Mouse (Mus musculus) hindbrain, embryonic 10.5 days (tissue): Measurements from ENCODE around the gene Tra2b. TPM values are rescaled to one million over a fixed set of nuclear protein-coding genes. Genes with fewer than 3 reads are reported as not detected.
"Not testable (repeated sequence)": the region's sequence is repeated elsewhere in the genome, so short reads cannot be mapped to it uniquely, and the experiment has no call there.

Experiments used
- DNase-seq: peaks from one replicate; pipeline ENCODE4 v3.0.0-alpha.2; 2017; ENCODE audit warnings: low spot score
- H3K27ac ChIP-seq: fragments of 300-500 bp; sonication (generic); 2 replicates; pipeline ENCODE4 v1.5.1; 2016; ENCODE audit warnings: mild to moderate bottlenecking, moderate library complexity
- H3K27me3 ChIP-seq: fragments of 300-500 bp; sonication (generic); 2 replicates; pipeline ENCODE4 v1.6.1; 2016; ENCODE audit warnings: mild to moderate bottlenecking; ENCODE audit not compliant: poor library complexity, insufficient read depth, severe bottlenecking
- H3K36me3 ChIP-seq: fragments of 300-500 bp; sonication (generic); 2 replicates; pipeline ENCODE4 v1.6.1; 2016; ENCODE audit warnings: mild to moderate bottlenecking, moderate library complexity
- H3K4me1 ChIP-seq: fragments of 300-500 bp; sonication (generic); replicated peaks from 2 replicates; pipeline ENCODE4 v1.6.1; 2016; ENCODE audit warnings: mild to moderate bottlenecking
- H3K4me3 ChIP-seq: fragments of 300-500 bp; sonication (generic); 2 replicates; pipeline ENCODE4 v1.5.1; 2016; ENCODE audit warnings: mild to moderate bottlenecking, moderate library complexity
- H3K9me3 ChIP-seq: fragments of 300-500 bp; sonication (generic); 2 replicates; pipeline ENCODE4 v1.6.1; 2016; ENCODE audit warnings: mild to moderate bottlenecking, moderate library complexity
- WGBS: fragments of 180-500 bp; shearing (Covaris S2); methylation state at CpG from one replicate; pipeline ENCODE4 v1.1.7; 2016; 5-methylcytosine and 5-hydroxymethylcytosine counted together
- polyA plus RNA-seq: library from polyadenylated mRNA; unstranded; fragments of >200 nt; fragmentation: Nextera tagmentation; extraction: Ambion mirVana; gene quantifications from 2 replicates; pipeline ENCODE4 v1.2.1, GENCODE M21; 2016

The Tra2b gene
- polyA plus RNA-seq, 1 experiment from 2014 or later, result 398 TPM

DNA sequence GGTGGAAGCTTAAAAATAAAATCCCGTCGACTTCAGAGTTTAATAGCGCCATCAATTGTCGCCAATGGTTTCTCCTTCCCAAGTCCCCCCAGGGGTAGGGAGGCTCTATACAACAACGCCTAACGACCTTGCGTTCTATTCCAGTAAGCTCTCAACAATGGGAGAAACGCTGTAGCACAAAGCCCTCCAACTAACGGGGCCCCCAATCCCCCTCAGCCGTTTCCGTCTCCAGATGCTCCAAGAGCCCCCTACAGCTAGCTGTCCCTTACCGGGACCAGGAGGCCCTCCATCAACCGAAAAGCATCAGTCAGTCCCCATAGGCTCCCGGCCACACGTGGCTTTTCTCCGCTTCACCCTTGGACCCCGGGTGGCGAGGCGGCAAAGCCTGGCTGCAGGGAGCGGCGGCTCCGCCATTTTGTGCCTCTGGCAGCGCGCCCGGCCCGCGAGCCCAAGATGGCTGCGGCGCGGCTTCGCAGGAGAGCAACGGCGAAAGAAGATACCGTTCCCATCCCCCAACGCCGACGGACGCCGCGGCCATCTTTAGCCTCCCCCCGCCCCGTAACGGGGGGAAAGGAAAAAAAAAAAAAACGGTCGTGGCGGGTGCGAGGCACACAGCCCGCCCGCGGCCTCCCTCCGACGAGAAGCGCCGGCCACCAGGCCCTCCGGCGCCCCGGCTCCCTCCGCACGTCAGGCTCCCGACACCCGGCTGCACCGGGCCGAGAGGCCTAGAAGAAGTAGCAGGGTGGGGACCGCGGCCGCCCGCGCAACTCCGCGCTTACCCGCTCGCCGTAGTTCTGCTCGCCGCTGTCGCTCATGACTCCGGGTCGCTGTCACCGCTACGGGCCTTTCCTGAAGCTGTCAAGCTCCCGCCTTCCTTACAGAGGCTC, 600 bp downstream of the Tra2b start:
- Histone ChIP-seq H3K9me3 (no peaks in the 10 kb centered on the region), H3K36me3 (peaks cover 18% of the 10 kb centered on the region), H3K4me3 (peak overlapping the region; percentile 97), H3K27ac (peak overlapping the region; percentile 99), H3K4me1 (peaks cover 21% of the 10 kb centered on the region), H3K27me3 (no peaks in the 10 kb centered on the region)
- under 1% methylated on average over 81 of the region's 81 CpGs for WGBS
- DNase-seq, result peak; percentile 85

GRCm38 (mm10) chr16:22264232-22264961, 1.4 kb downstream of the Tra2b start:
- WGBS, result 3% methylated on average over 16 of the region's 16 CpGs
- no peak for DNase-seq
- Histone ChIP-seq H3K27me3 (no peaks in the 10 kb centered on the region), H3K36me3 (peaks cover 18% of the 10 kb centered on the region), H3K9me3 (no peaks in the 10 kb centered on the region), H3K27ac (peak overlapping the region; percentile 99), H3K4me1 (peaks cover 25% of the 10 kb centered on the region), H3K4me3 (peak overlapping the region; percentile 97)

- no peaks in the 10 kb centered on the region for H3K9me3 ChIP-seq
- H3K27me3 ChIP-seq, result no peaks in the 10 kb centered on the region
- H3K27ac ChIP-seq, result no peak overlapping the region
- H3K36me3 ChIP-seq, result peaks cover 26% of the 10 kb centered on the region
- no peak for DNase-seq
- H3K4me3 ChIP-seq, result peak overlapping the region; percentile 97
- peaks cover 25% of the 10 kb centered on the region for H3K4me1 ChIP-seq
Observed at GRCm38 (mm10) chr16:22263124-22263523, 2.7 kb downstream of the Tra2b start.

DNA sequence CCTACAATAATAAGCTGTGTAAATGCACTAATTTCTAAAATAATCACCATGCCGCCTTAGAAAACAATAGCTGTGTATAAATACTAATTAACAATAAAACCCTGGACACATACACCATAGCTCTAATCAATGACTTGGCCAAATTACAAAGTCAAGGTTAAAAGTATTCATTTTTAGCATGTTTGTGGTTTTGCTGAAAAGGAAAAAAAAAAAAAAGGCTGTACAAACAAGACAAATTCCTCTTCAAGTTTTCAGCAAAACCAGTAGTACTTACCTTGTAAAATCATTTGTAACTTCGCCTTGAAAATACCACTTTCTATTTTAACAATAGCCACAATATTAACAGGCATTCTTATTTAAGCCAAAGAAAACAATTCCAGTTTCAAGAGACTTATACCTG, 4.2 kb downstream of the Tra2b start:
- Histone ChIP-seq H3K36me3 (peaks cover 34% of the 10 kb centered on the region), H3K27ac (no peak overlapping the region), H3K4me1 (peaks cover 22% of the 10 kb centered on the region), H3K9me3 (no peaks in the 10 kb centered on the region), H3K4me3 (no peak overlapping the region), H3K27me3 (no peaks in the 10 kb centered on the region)
- WGBS, result 86% methylated on average over 2 of the region's 2 CpGs
- DNase-seq, result no peak

DNA sequence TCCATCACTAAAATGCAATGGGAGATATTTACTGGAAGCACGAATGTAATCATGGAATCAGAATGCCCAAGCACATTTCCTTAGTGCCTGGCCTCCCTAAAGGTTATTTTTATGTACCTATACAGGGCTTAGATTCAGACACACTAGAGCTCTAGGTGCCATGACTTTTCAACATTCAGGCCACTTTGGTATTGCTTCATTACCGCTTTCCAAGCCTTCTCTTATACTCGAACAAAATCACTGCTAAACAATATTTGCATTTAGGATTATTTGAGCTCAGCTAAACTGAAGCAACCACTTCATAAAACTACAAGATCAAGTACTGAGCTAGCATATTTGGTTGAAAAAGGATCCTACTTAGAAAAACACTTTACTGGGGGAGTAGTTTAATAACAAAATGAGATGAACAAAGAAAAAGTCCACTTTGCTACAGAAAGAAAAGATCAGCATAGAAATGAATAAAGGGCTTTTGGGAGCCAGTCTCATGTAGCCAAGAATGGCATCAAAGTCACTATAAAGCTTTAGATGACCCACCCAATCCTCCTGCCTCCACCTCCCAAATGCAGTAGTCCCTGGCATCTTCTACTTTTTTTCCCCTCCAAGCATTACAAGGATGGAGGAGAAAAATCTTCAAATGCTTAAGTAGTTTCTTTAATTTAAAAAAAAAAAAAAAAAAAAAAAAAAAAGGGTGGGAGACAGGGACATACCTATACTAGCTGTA, 5.2 kb downstream of the Tra2b start:
- Histone ChIP-seq H3K4me3 (no peak overlapping the region), H3K36me3 (peaks cover 42% of the 10 kb centered on the region), H3K9me3 (no peaks in the 10 kb centered on the region), H3K27me3 (no peaks in the 10 kb centered on the region), H3K4me1 (peaks cover 17% of the 10 kb centered on the region), H3K27ac (no peak overlapping the region)
- DNase-seq, result no peak
- 78% methylated on average over 3 of the region's 3 CpGs for WGBS

DNA sequence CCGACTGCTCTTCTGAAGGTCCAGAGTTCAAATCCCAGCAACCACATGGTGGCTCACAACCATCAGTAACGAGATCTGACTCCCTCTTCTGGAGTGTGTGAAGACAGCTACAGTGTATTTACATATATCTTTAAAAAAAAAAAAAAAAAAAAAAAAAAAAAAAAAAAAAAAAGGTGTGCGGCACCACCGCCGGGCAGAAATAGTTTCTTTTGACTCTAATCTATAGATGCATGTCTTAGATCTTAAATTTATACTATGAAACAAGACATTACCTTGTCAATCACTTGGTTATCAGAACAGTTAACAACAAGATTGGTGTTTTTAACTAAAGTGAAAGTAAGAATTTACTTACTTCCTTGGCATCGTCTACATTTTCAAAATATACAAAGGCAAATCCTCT, 13.6 kb downstream of the Tra2b start:
- not testable (repeated sequence) for DNase-seq, H3K27me3 ChIP-seq, H3K27ac ChIP-seq, H3K4me1 ChIP-seq, H3K4me3 ChIP-seq, H3K9me3 ChIP-seq
- 92% methylated on average over 6 of the region's 6 CpGs for WGBS
- H3K36me3 ChIP-seq, result peaks cover 96% of the 10 kb centered on the region

DNA sequence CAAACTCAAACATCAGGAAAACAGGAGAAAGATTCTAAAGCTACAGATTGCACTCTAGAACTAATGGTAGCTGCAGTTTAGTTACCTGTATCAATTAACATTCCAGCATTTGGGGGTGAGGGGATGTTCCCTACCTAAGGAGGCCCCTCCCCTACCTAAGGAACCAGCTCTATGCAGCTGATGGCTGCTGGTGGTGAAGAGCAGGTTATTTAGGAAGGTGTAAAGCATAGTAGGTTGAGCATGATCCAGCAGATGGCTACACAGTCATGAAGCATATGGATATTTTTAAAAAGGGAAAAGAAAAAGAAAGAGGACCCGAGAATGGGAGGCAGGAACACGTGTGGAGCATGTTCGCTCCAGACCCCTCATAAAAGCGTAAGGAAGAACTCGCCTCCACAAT, 15.5 kb downstream of the Tra2b start:
- Histone ChIP-seq H3K36me3 (peaks cover 95% of the 10 kb centered on the region), H3K4me1 (no peaks in the 10 kb centered on the region), H3K27me3 (no peaks in the 10 kb centered on the region), H3K27ac (no peak overlapping the region), H3K9me3 (no peaks in the 10 kb centered on the region), H3K4me3 (no peak overlapping the region)
- WGBS, result 97% methylated on average over 5 of the region's 5 CpGs
- DNase-seq, result no peak

- H3K4me1 ChIP-seq, result no peaks in the 10 kb centered on the region
- no peak overlapping the region for H3K27ac ChIP-seq
- 94% methylated on average over 3 of the region's 3 CpGs for WGBS
- peaks cover 95% of the 10 kb centered on the region for H3K36me3 ChIP-seq
- H3K9me3 ChIP-seq, result no peaks in the 10 kb centered on the region
- H3K27me3 ChIP-seq, result no peaks in the 10 kb centered on the region
- no peak for DNase-seq
- H3K4me3 ChIP-seq, result no peak overlapping the region
Observed at GRCm38 (mm10) chr16:22249754-22250153, 16.1 kb downstream of the Tra2b start.

DNA sequence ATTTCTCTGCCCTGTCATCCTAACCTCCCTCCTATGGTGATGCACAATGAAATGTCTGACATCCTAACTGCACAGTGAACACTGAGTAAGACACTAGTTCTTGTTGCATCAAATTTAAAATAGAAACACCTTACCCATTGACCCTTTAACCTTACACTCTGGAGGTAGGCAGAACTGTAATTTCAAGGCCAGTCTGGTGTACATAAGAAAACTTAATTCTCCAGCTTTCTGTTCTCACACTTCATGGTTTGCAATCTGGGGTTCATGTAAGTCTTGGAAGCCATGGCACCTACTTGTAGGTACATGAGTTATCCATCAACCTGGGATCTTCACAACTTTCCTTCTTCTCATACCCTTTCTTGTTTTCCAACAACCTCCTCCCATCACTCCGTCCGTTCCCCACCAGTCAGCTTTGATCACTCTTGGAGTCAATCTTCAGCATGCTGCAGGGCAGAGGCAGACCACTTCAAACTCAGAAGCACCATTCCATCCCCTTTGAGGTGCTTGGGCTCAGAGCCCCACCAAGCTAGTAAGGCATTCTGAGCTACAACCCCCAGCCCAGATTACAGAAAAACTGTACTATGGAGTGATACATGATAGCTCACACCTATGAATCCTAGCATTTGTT, 23.5 kb downstream of the Tra2b start:
- Histone ChIP-seq H3K27me3 (no peaks in the 10 kb centered on the region), H3K4me3 (no peak overlapping the region), H3K27ac (no peak overlapping the region), H3K36me3 (peaks cover 85% of the 10 kb centered on the region), H3K4me1 (no peaks in the 10 kb centered on the region), H3K9me3 (no peaks in the 10 kb centered on the region)
- 90% methylated on average over 2 of the region's 2 CpGs for WGBS
- DNase-seq, result no peak

DNA sequence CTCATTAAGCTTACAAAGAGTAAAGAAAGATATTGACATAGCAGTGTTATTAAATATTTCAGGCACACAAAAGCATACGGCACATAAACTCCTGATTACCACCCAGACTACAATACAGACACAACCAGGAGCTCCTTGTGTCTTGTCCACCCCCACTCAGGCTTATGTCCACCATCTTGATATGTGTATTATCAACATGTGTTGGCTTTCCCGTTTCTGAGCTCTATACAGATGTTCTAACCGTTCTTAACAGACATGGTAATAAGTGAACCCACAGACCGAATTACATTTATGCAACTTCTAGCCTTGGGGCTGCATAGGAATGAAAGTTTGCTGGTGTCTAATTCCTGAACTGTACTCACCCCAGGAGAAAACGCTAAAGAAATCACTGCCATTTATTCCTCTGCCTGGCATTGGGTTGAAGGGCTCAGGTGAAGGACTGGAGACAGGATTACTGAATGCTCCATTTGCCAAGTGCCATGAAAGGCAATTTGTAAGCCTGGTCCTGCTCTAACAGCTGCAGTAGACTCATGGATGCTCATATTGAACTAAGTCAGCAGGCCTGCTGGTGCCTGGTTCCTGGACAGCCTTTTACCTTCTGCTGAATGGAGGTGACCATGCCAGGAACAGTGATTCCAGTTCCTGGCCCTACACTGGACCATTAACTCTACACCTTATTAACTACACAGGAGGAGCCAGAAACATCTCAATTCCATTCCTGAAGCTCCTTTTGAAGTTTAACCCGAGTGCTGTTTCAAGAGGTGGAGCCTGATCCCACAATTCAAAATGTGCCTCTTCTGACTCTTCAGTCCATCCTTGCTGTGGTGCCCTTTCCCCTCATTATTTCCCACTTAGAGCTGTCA, 24.2 kb downstream of the Tra2b start:
- WGBS, result 86% methylated on average over 6 of the region's 6 CpGs
- Histone ChIP-seq H3K36me3 (peaks cover 84% of the 10 kb centered on the region), H3K27ac (no peak overlapping the region), H3K27me3 (no peaks in the 10 kb centered on the region), H3K9me3 (no peaks in the 10 kb centered on the region), H3K4me1 (no peaks in the 10 kb centered on the region), H3K4me3 (no peak overlapping the region)
- DNase-seq, result no peak

DNA sequence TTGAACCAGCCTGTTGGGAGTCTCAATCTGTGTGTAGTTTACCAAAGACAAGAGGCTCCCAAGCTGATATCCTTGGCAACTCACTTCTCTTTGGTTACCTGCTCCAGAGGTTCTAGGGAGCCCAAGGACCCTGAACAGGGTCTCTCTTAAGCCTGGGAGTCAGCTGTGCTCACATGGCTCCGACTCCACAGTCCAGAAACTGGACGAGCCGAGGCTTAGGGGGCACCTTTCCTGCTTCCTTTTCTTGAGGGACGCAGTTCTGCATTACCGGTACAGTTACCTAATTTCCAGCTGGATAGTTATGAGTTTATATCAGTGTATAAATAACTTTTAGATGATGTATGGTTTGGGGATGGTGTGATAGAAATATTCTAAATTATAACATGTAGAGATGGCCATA, 24.9 kb downstream of the Tra2b start:
- WGBS, result 92% methylated on average over 5 of the region's 5 CpGs
- H3K36me3 ChIP-seq, result peaks cover 86% of the 10 kb centered on the region
- no peaks in the 10 kb centered on the region for H3K9me3 ChIP-seq
- no peak for DNase-seq
- H3K27me3 ChIP-seq, result no peaks in the 10 kb centered on the region
- no peak overlapping the region for H3K4me3 ChIP-seq
- no peaks in the 10 kb centered on the region for H3K4me1 ChIP-seq
- no peak overlapping the region for H3K27ac ChIP-seq

DNA sequence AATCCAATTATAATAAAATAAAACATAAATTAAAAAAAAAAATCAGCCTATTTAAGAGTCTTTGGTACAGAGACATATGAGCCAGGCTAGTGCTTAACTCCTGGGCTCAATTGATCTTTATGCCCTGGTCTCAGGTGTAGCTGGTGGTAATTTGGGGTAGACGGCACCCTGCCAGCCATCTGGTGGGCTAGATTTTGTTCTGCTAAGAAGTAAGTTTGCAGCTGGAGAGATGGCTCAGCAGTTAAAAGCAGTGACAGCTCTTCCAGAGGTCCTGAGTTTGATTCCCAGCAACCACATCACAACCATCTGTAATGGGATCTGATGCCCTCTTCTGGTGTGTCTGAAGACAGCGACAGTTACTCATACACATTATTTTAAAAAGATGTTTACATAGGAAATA, 25.8 kb downstream of the Tra2b start:
- no peaks in the 10 kb centered on the region for H3K4me1 ChIP-seq
- peaks cover 77% of the 10 kb centered on the region for H3K36me3 ChIP-seq
- no peak for DNase-seq
- WGBS, result 87% methylated on average over 2 of the region's 2 CpGs
- H3K27me3 ChIP-seq, result no peaks in the 10 kb centered on the region
- no peak overlapping the region for H3K4me3 ChIP-seq
- no peak overlapping the region for H3K27ac ChIP-seq
- no peaks in the 10 kb centered on the region for H3K9me3 ChIP-seq
